Mouse (Mus musculus) c-Kit-positive CD71-negative TER-119-negative erythroid progenitor cells, embryonic 14.5 days (primary cell): ENCODE data around the gene Auts2.

ENCODE experiments used
- DNase-seq: peaks from one replicate; pipeline ENCODE4 v3.0.0-alpha.2; 2013; ENCODE audit warnings: low read depth

The Auts2 gene

GRCm38 (mm10) chr5:132500817-132501231 is 42.3 kb downstream of the Auts2 start:
- no peak for DNase-seq

- no peak for DNase-seq
Observed at GRCm38 (mm10) chr5:132498896-132499295, 44.2 kb downstream of the Auts2 start.

GRCm38 (mm10) chr5:132498045-132498444 is 45.1 kb downstream of the Auts2 start:
- no peak for DNase-seq

- DNase-seq: no peak
Observed at GRCm38 (mm10) chr5:132492793-132493192, 50.4 kb downstream of the Auts2 start.

GRCm38 (mm10) chr5:132492040-132492439 is 51.1 kb downstream of the Auts2 start:
- no peak for DNase-seq

GRCm38 (mm10) chr5:132491508-132491907 is 51.6 kb downstream of the Auts2 start:
- no peak for DNase-seq

GRCm38 (mm10) chr5:132490326-132490725 is 52.8 kb downstream of the Auts2 start:
- DNase-seq: no peak

GRCm38 (mm10) chr5:132489736-132490313 is 53.3 kb downstream of the Auts2 start:
- no peak for DNase-seq

- no peak for DNase-seq
Observed at GRCm38 (mm10) chr5:132486831-132487230, 56.3 kb downstream of the Auts2 start.

- no peak for DNase-seq
Observed at GRCm38 (mm10) chr5:132485994-132486393, 57.1 kb downstream of the Auts2 start.

GRCm38 (mm10) chr5:132485448-132485847 is 57.7 kb downstream of the Auts2 start:
- no peak for DNase-seq

GRCm38 (mm10) chr5:132481476-132481875 is 61.7 kb downstream of the Auts2 start:
- DNase-seq: no peak

- DNase-seq: no peak
Observed at GRCm38 (mm10) chr5:132480461-132480860, 62.7 kb downstream of the Auts2 start.

GRCm38 (mm10) chr5:132479227-132479857 is 63.8 kb downstream of the Auts2 start:
- DNase-seq: no peak

- no peak for DNase-seq
Observed at GRCm38 (mm10) chr5:132477533-132477932, 65.6 kb downstream of the Auts2 start.

- no peak for DNase-seq
Observed at GRCm38 (mm10) chr5:132472905-132473321, 70.2 kb downstream of the Auts2 start.

GRCm38 (mm10) chr5:132472184-132472829 is 70.8 kb downstream of the Auts2 start:
- no peak for DNase-seq

GRCm38 (mm10) chr5:132467364-132467743 is 75.8 kb downstream of the Auts2 start:
- no peak for DNase-seq

- DNase-seq: peak; percentile 39
Observed at GRCm38 (mm10) chr5:132466427-132467363, 76.4 kb downstream of the Auts2 start.

GRCm38 (mm10) chr5:132462560-132462959 is 80.6 kb downstream of the Auts2 start:
- DNase-seq: no peak

- DNase-seq: no peak
Observed at GRCm38 (mm10) chr5:132458498-132458897, 84.6 kb downstream of the Auts2 start.

- DNase-seq: no peak
Observed at GRCm38 (mm10) chr5:132452381-132452780, 90.8 kb downstream of the Auts2 start.
